Mouse (Mus musculus) neural tube, embryonic 10.5 days (tissue): ENCODE measurements at regions not wholly inside any gene's neighbourhood (a gene's known extent, or its start where the extent isn't known, plus 50 kb on each side); places are given as distances from the start of the nearest gene placed in this dataset.

Source experiments
- DNase-seq: peaks from one replicate; pipeline ENCODE4 v3.0.0-alpha.2; 2017; ENCODE audit warnings: low spot score; ENCODE audit errors: extremely low spot score

GRCm38 (mm10) chr2:51014232-51014631 is 134.7 kb downstream of the Rnd3 start:
- DNase-seq: no peak

GRCm38 (mm10) chr2:51013090-51013489 is 135.8 kb downstream of the Rnd3 start:
- DNase-seq: no peak

GRCm38 (mm10) chr2:51008251-51008533 is 140.7 kb downstream of the Rnd3 start:
- DNase-seq: no peak

- no peak for DNase-seq
Measured at GRCm38 (mm10) chr2:51007409-51008250, 141.3 kb downstream of the Rnd3 start.

- DNase-seq: no peak
Measured at GRCm38 (mm10) chr2:51006818-51007217, 142.1 kb downstream of the Rnd3 start.

GRCm38 (mm10) chr2:51001548-51001947 is 147.4 kb downstream of the Rnd3 start:
- DNase-seq: no peak

GRCm38 (mm10) chr2:50983883-50984410 is 165.0 kb downstream of the Rnd3 start:
- DNase-seq: no peak

GRCm38 (mm10) chr2:50982571-50982970 is 166.3 kb downstream of the Rnd3 start:
- no peak for DNase-seq

GRCm38 (mm10) chr2:50978356-50978755 is 170.6 kb downstream of the Rnd3 start:
- no peak for DNase-seq

GRCm38 (mm10) chr2:50971131-50971825 is 177.6 kb downstream of the Rnd3 start:
- peak; percentile 70 for DNase-seq

- no peak for DNase-seq
Measured at GRCm38 (mm10) chr2:50968382-50968781, 180.5 kb downstream of the Rnd3 start.

GRCm38 (mm10) chr2:50967826-50968225 is 181.1 kb downstream of the Rnd3 start:
- no peak for DNase-seq

- DNase-seq: no peak
Measured at GRCm38 (mm10) chr2:50967133-50967532, 181.8 kb downstream of the Rnd3 start.

- no peak for DNase-seq
Measured at GRCm38 (mm10) chr2:50965485-50966017, 183.4 kb downstream of the Rnd3 start.

GRCm38 (mm10) chr2:50964062-50964461 is 184.8 kb downstream of the Rnd3 start:
- DNase-seq: no peak

- no peak for DNase-seq
Measured at GRCm38 (mm10) chr2:50961049-50961448, 187.9 kb downstream of the Rnd3 start.

GRCm38 (mm10) chr2:50959323-50959722 is 189.6 kb downstream of the Rnd3 start:
- DNase-seq: no peak

- no peak for DNase-seq
Measured at GRCm38 (mm10) chr2:50954361-50955066, 194.4 kb downstream of the Rnd3 start.

GRCm38 (mm10) chr2:50951027-50951426 is 197.9 kb downstream of the Rnd3 start:
- DNase-seq: no peak

- DNase-seq: no peak
Measured at GRCm38 (mm10) chr2:50949717-50950116, 199.2 kb downstream of the Rnd3 start.

- no peak for DNase-seq
Measured at GRCm38 (mm10) chr2:50945526-50945925, 203.4 kb downstream of the Rnd3 start.

- DNase-seq: no peak
Measured at GRCm38 (mm10) chr2:50943180-50943579, 205.7 kb downstream of the Rnd3 start.
